Mouse (Mus musculus) embryonic facial prominence, embryonic 14.5 days (tissue): ENCODE results near the gene Rab3gap2. TPM values are rescaled to one million over a fixed set of nuclear protein-coding genes. Genes with fewer than 3 reads are reported as not detected.

Source experiments
- ATAC-seq: fragments of 200-750 bp; cut with Nextera tagmentation; 2 replicates; pipeline ENCODE4 v1.8.0; 2017; ENCODE audit warnings: low read depth, moderate number of reproducible peaks, moderate TSS enrichment
- DNase-seq: peaks from one replicate; pipeline ENCODE4 v3.0.0-alpha.2; 2015; ENCODE audit warnings: low spot score
- H3K27ac ChIP-seq: fragments of 300-500 bp; sonication (generic); replicated peaks from 2 replicates; pipeline ENCODE4 v1.5.1; 2014; ENCODE audit warnings: low read depth, mild to moderate bottlenecking, low read length, moderate library complexity
- H3K27me3 ChIP-seq: fragments of 300-500 bp; sonication (generic); replicated peaks from 2 replicates; pipeline ENCODE4 v1.6.1; 2014; ENCODE audit warnings: low read length; ENCODE audit not compliant: control insufficient read depth, insufficient read depth
- H3K36me3 ChIP-seq: fragments of 300-500 bp; sonication (generic); 2 replicates; pipeline ENCODE4 v1.6.1; 2014; ENCODE audit warnings: low read length, mixed read lengths; ENCODE audit not compliant: control insufficient read depth, insufficient read depth
- H3K4me1 ChIP-seq: fragments of 300-500 bp; sonication (generic); 2 replicates; pipeline ENCODE4 v1.6.1; 2014; ENCODE audit warnings: antibody characterized with exemption, low read length; ENCODE audit not compliant: control insufficient read depth, insufficient read depth
- H3K4me2 ChIP-seq: fragments of 300-500 bp; sonication (generic); 2 replicates; pipeline ENCODE4 v1.6.1; 2014; ENCODE audit warnings: low read depth, mild to moderate bottlenecking, low read length, moderate library complexity, mixed read lengths
- H3K4me3 ChIP-seq: fragments of 300-500 bp; sonication (generic); 2 replicates; pipeline ENCODE4 v1.5.1; 2014; ENCODE audit warnings: low read depth, mild to moderate bottlenecking, low read length
- H3K9ac ChIP-seq: fragments of 300-500 bp; sonication (generic); 2 replicates; pipeline ENCODE4 v1.6.1; 2014; ENCODE audit warnings: low read depth, mild to moderate bottlenecking, low read length, moderate library complexity, mixed read lengths
- H3K9me3 ChIP-seq: fragments of 300-500 bp; sonication (generic); 2 replicates; pipeline ENCODE4 v1.6.1; 2016; ENCODE audit warnings: low read length; ENCODE audit not compliant: control insufficient read depth
- WGBS: fragments of 180-500 bp; shearing (Covaris S2); extraction: QIAGEN DNeasy Blood & Tissue Kit; methylation state at CpG from one replicate; pipeline ENCODE4 v1.1.7; 2014; 5-methylcytosine and 5-hydroxymethylcytosine counted together
- polyA plus RNA-seq: library from polyadenylated mRNA; unstranded; fragments of >200 nt; fragmentation: Nextera tagmentation; extraction: Ambion mirVana; gene quantifications from 2 replicates; pipeline ENCODE4 v1.2.1, GENCODE M21; 2014

Rab3gap2 gene
- polyA plus RNA-seq, 1 experiment from 2014 or later: 24.2 TPM

GRCm38 (mm10) chr1:185282846-185283245 lies 78.9 kb downstream of the Rab3gap2 start:
- Histone ChIP-seq H3K9me3 (no peaks in the 10 kb centered on the region), H3K4me3 (no peak overlapping the region), H3K4me2 (no peak overlapping the region), H3K9ac (no peak overlapping the region), H3K27ac (no peak overlapping the region), H3K4me1 (no peaks in the 10 kb centered on the region), H3K27me3 (no peaks in the 10 kb centered on the region), H3K36me3 (peaks cover 97% of the 10 kb centered on the region)
- DNase-seq (no peak), ATAC-seq (no peak)
- WGBS: 91% methylated on average over 11 of the region's 11 CpGs

GRCm38 (mm10) chr1:185283247-185283646 lies 79.3 kb downstream of the Rab3gap2 start:
- Histone ChIP-seq H3K27me3 (no peaks in the 10 kb centered on the region), H3K9ac (no peak overlapping the region), H3K27ac (no peak overlapping the region), H3K4me3 (no peak overlapping the region), H3K36me3 (peaks cover 97% of the 10 kb centered on the region), H3K4me1 (no peaks in the 10 kb centered on the region), H3K4me2 (no peak overlapping the region), H3K9me3 (no peaks in the 10 kb centered on the region)
- ATAC-seq (no peak), DNase-seq (no peak)
- WGBS: 92% methylated on average over 15 of the region's 15 CpGs

GRCm38 (mm10) chr1:185284740-185285139 lies 80.8 kb downstream of the Rab3gap2 start:
- no peaks in the 10 kb centered on the region for H3K9me3 ChIP-seq
- H3K9ac ChIP-seq: no peak overlapping the region
- H3K4me1 ChIP-seq: no peaks in the 10 kb centered on the region
- peak; percentile 42; the same call in 1 of the 2 replicates for ATAC-seq
- H3K27ac ChIP-seq: no peak overlapping the region
- 57% methylated on average over 4 of the region's 4 CpGs for WGBS
- peaks cover 90% of the 10 kb centered on the region for H3K36me3 ChIP-seq
- H3K4me3 ChIP-seq: no peak overlapping the region
- DNase-seq: peak; percentile 75
- no peak overlapping the region for H3K4me2 ChIP-seq
- no peaks in the 10 kb centered on the region for H3K27me3 ChIP-seq

- Histone ChIP-seq H3K27ac (no peak overlapping the region), H3K27me3 (no peaks in the 10 kb centered on the region), H3K9ac (no peak overlapping the region), H3K9me3 (no peaks in the 10 kb centered on the region), H3K4me3 (no peak overlapping the region), H3K4me2 (no peak overlapping the region), H3K36me3 (peaks cover 90% of the 10 kb centered on the region), H3K4me1 (no peaks in the 10 kb centered on the region)
- WGBS: 72% methylated on average over 4 of the region's 4 CpGs
- ATAC-seq (no peak), DNase-seq (peak; percentile 49)
Measured at GRCm38 (mm10) chr1:185285171-185285570, 81.3 kb downstream of the Rab3gap2 start.

- H3K36me3 ChIP-seq: peaks cover 89% of the 10 kb centered on the region
- no peak overlapping the region for H3K4me3 ChIP-seq
- DNase-seq (no peak), ATAC-seq (no peak)
- H3K27me3 ChIP-seq: no peaks in the 10 kb centered on the region
- H3K4me1 ChIP-seq: no peaks in the 10 kb centered on the region
- H3K4me2 ChIP-seq: no peak overlapping the region
- H3K27ac ChIP-seq: no peak overlapping the region
- WGBS: 92% methylated on average over 20 of the region's 20 CpGs
- H3K9ac ChIP-seq: no peak overlapping the region
- no peaks in the 10 kb centered on the region for H3K9me3 ChIP-seq
Measured at GRCm38 (mm10) chr1:185287066-185287465, 83.1 kb downstream of the Rab3gap2 start.

GRCm38 (mm10) chr1:185289231-185289630 lies 85.3 kb downstream of the Rab3gap2 start:
- Histone ChIP-seq H3K4me3 (no peak overlapping the region), H3K9ac (no peak overlapping the region), H3K27ac (no peak overlapping the region), H3K4me2 (no peak overlapping the region), H3K27me3 (no peaks in the 10 kb centered on the region), H3K9me3 (no peaks in the 10 kb centered on the region), H3K4me1 (no peaks in the 10 kb centered on the region), H3K36me3 (peaks cover 90% of the 10 kb centered on the region)
- ATAC-seq (no peak; the same call in 1 of the 2 replicates), DNase-seq (peak; percentile 51)
- 73% methylated on average over 5 of the region's 5 CpGs for WGBS

GRCm38 (mm10) chr1:185291336-185291735 lies 87.4 kb downstream of the Rab3gap2 start:
- no peaks in the 10 kb centered on the region for H3K9me3 ChIP-seq
- H3K4me3 ChIP-seq: no peak overlapping the region
- H3K4me1 ChIP-seq: no peaks in the 10 kb centered on the region
- no peak overlapping the region for H3K9ac ChIP-seq
- H3K27me3 ChIP-seq: no peaks in the 10 kb centered on the region
- no peak overlapping the region for H3K27ac ChIP-seq
- no peak for DNase-seq
- WGBS: 80% methylated on average over 4 of the region's 4 CpGs
- H3K4me2 ChIP-seq: no peak overlapping the region
- H3K36me3 ChIP-seq: peaks cover 90% of the 10 kb centered on the region
- ATAC-seq: no peak

- no peaks in the 10 kb centered on the region for H3K27me3 ChIP-seq
- H3K9me3 ChIP-seq: no peaks in the 10 kb centered on the region
- H3K9ac ChIP-seq: no peak overlapping the region
- no peak overlapping the region for H3K4me3 ChIP-seq
- ATAC-seq: 0 out of 2 replicates have a peak, but pooled peaks have one; percentile 23
- no peak for DNase-seq
- H3K4me2 ChIP-seq: no peak overlapping the region
- WGBS: 94% methylated on average over 10 of the region's 10 CpGs
- H3K4me1 ChIP-seq: no peaks in the 10 kb centered on the region
- H3K27ac ChIP-seq: no peak overlapping the region
- H3K36me3 ChIP-seq: peaks cover 90% of the 10 kb centered on the region
Measured at GRCm38 (mm10) chr1:185292646-185293360, 88.9 kb downstream of the Rab3gap2 start.

GRCm38 (mm10) chr1:185296850-185297249 lies 92.9 kb downstream of the Rab3gap2 start:
- Histone ChIP-seq H3K9ac (no peak overlapping the region), H3K9me3 (no peaks in the 10 kb centered on the region), H3K27me3 (no peaks in the 10 kb centered on the region), H3K4me1 (no peaks in the 10 kb centered on the region), H3K4me3 (no peak overlapping the region), H3K4me2 (no peak overlapping the region), H3K27ac (no peak overlapping the region), H3K36me3 (peaks cover 76% of the 10 kb centered on the region)
- ATAC-seq: no peak
- 94% methylated on average over 7 of the region's 7 CpGs for WGBS
- no peak for DNase-seq
